Mouse (Mus musculus) G1E (cell line): ENCODE measurements around the gene Myzap.

ENCODE experiments used
- CTCF ChIP-seq: IDR thresholded peaks from 2 replicates; pipeline ENCODE4 v1.5.1; 2012; ENCODE audit warnings: low read depth, low read length, inconsistent platforms, mixed read lengths
- GATA1 ChIP-seq: IDR thresholded peaks from 2 replicates; pipeline ENCODE4 v1.6.1; 2012; ENCODE audit warnings: borderline replicate concordance, low read length, inconsistent platforms, mixed read lengths

- TF ChIP-seq CTCF: no peak
- TF ChIP-seq GATA1: no peak
Measured at GRCm38 (mm10) chr9:71578896-71579564, 13.1 kb downstream of the Myzap start.
